ENCODE assay signal across 8 mouse cellular contexts in genomic region chr3:90079133-90079762, GRCm38 (mm10). TPM values are rescaled to one million over a fixed set of nuclear protein-coding genes. Genes with fewer than 3 reads are reported as not detected.
DNase-seq lines count a peak whose midpoint lies in the region; ATAC-seq lines count a peak whose summit lies in the region.

No protein-coding gene starts in this region.

- DNase-seq in adrenal gland, adult (ENCODE audit: inconsistent age in 2 of 2, low spot score in 1 of 2): peak; percentile 97
- peak; percentile 99 for DNase-seq in embryo, embryonic 10.5 days (ENCODE audit: low spot score)
- peak; percentile 94 for DNase-seq in gastrocnemius, postnatal 14 days
- peak; percentile 89 to 97 for DNase-seq in left cerebral cortex, postnatal 10 days (ENCODE audit: extremely low spot score in 1 of 2, low spot score in 2 of 2)
- DNase-seq in right cerebral cortex, postnatal 25 days: peak; percentile 93
- peak; percentile 93 for DNase-seq in urinary bladder, postnatal 4 days (ENCODE audit: low spot score in 2 of 2)

- intact Hi-C loops in gastrocnemius, postnatal 14 days (cut with DNase I; ENCODE audit: low total_unique reads): loop anchor here (5.0 kb wide), 1 partner anchor 127 kb away; no protein-coding TSS in a partner anchor
- intact Hi-C loops in left cerebral cortex, postnatal 10 days (cut with DNase I): loop anchor here (5.0 kb wide), 1 partner anchor 117 kb away; the partner anchor contains the start of gene Atp8b2

- peak; percentile 69 for ATAC-seq in inflammation-experienced regulatory T-cells, adult 6 months
- peak; percentile 93 for ATAC-seq in megakaryocyte-erythroid progenitor cell, adult 5-6 weeks (replicated peaks; ENCODE audit: low FRiP score, low TSS enrichment, poor library complexity, severe bottlenecking)

RNA-seq across cellular contexts. Expression of gene Tpm3, which starts 6.8 kb away (rescaled TPM):
- 100 to 1,000 TPM; 346 to 601 TPM for total RNA-seq in gastrocnemius, postnatal 14 days (2021)
- polyA plus RNA-seq in inflammation-experienced regulatory T-cells, adult 6 months (2017; shearing (Covaris generic)): 100 to 1,000 TPM; 843 to 975 (median 918) TPM
- total RNA-seq in left cerebral cortex, postnatal 10 days (2021): 100 to 1,000 TPM; 259 to 260 TPM
- 192 and 222 TPM in 2 replicates for total RNA-seq in megakaryocyte-erythroid progenitor cell, adult 5-6 weeks (2014; fragmentation: Nextera tagmentation)
- total RNA-seq in megakaryocyte-erythroid progenitor cell, adult 5-6 weeks (2017): 375 and 390 TPM in 2 replicates

RNA-seq across cellular contexts. Expression of gene Nup210l, which starts 24.7 kb away (rescaled TPM):
- under 1 TPM; 0.04 to 0.08 TPM for total RNA-seq in gastrocnemius, postnatal 14 days (2021)
- polyA plus RNA-seq in inflammation-experienced regulatory T-cells, adult 6 months (2017; shearing (Covaris generic)): under 1 TPM; 0.18 to 0.51 (median 0.49) TPM
- under 1 TPM; 0.56 to 0.59 TPM for total RNA-seq in left cerebral cortex, postnatal 10 days (2021)
- 0.05 TPM in 1 of 2 replicates, not detected in the other for total RNA-seq in megakaryocyte-erythroid progenitor cell, adult 5-6 weeks (2014; fragmentation: Nextera tagmentation)
- total RNA-seq in megakaryocyte-erythroid progenitor cell, adult 5-6 weeks (2017): not detected in 2 replicates

RNA-seq across cellular contexts. Expression of gene Ubap2l, which starts 26.8 kb away (rescaled TPM):
- total RNA-seq in gastrocnemius, postnatal 14 days (2021): 10 to 100 TPM; 90.4 to 95.0 TPM
- polyA plus RNA-seq in inflammation-experienced regulatory T-cells, adult 6 months (2017; shearing (Covaris generic)): 100 to 1,000 TPM; 204 to 305 (median 225) TPM
- total RNA-seq in left cerebral cortex, postnatal 10 days (2021): 100 to 1,000 TPM; 189 to 202 TPM
- total RNA-seq in megakaryocyte-erythroid progenitor cell, adult 5-6 weeks (2014; fragmentation: Nextera tagmentation): 319 and 326 TPM in 2 replicates
- total RNA-seq in megakaryocyte-erythroid progenitor cell, adult 5-6 weeks (2017): 151 and 159 TPM in 2 replicates

RNA-seq across cellular contexts. Expression of gene 4933434E20Rik, which starts 27.8 kb away (rescaled TPM):
- total RNA-seq in gastrocnemius, postnatal 14 days (2021): 10 to 100 TPM; 46.8 to 56.9 TPM
- polyA plus RNA-seq in inflammation-experienced regulatory T-cells, adult 6 months (2017; shearing (Covaris generic)): 100 to 1,000 TPM; 323 to 414 (median 404) TPM
- 10 to 100 TPM; 76.1 to 76.6 TPM for total RNA-seq in left cerebral cortex, postnatal 10 days (2021)
- 47.5 and 67.7 TPM in 2 replicates for total RNA-seq in megakaryocyte-erythroid progenitor cell, adult 5-6 weeks (2014; fragmentation: Nextera tagmentation)
- 42.7 and 55.0 TPM in 2 replicates for total RNA-seq in megakaryocyte-erythroid progenitor cell, adult 5-6 weeks (2017)

Comparison
In these comparisons a context has a peak if more than half of its experiments do, and no peak if none do; other contexts are left out.
1. Peak in every context shown above with its lines: DNase-seq and ATAC-seq.